Mouse (Mus musculus) liver, adult (tissue): ENCODE measurements around the gene Rpl35a.

Experiments
- GATA4 ChIP-seq: IDR thresholded peaks from 2 replicates; pipeline ENCODE4 v1.6.1; 2014; ENCODE audit warnings: mild to moderate bottlenecking, low read length; ENCODE audit not compliant: insufficient replicate concordance

The Rpl35a gene

GRCm38 (mm10) chr16:33048004-33048403, 8.2 kb upstream of the Rpl35a start:
- TF ChIP-seq GATA4 = no peak

- no peak for TF ChIP-seq GATA4
Measured at GRCm38 (mm10) chr16:33048686-33049085, 7.6 kb upstream of the Rpl35a start.

GRCm38 (mm10) chr16:33049809-33050208, 6.4 kb upstream of the Rpl35a start:
- TF ChIP-seq GATA4 = no peak

DNA sequence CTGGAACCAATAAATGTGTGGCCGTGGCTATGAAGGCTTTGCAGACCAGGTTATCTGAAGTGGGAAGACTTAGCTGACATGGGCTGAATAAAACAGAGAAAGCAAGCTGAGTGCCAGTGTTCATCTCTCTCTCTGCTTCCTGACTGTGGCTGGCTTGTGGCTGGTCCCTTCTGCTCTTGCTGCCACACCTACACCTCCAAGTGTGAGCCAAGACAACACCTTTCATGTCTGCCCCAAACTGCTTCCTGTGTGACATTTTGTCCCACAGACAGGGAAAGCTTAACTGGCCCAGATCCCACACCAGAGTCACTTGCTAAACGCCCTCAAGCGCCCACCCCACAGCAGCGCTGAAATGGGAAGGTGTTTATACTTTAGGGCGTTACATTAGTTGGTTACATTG, 3.1 kb upstream of the Rpl35a start:
- no peak for TF ChIP-seq GATA4

- no peak for TF ChIP-seq GATA4
Measured at GRCm38 (mm10) chr16:33055655-33056054, 598 bp upstream of the Rpl35a start.

- no peak for TF ChIP-seq GATA4
Measured at GRCm38 (mm10) chr16:33056786-33057185, 533 bp downstream of the Rpl35a start.

GRCm38 (mm10) chr16:33058033-33058432, 1.8 kb downstream of the Rpl35a start:
- no peak for TF ChIP-seq GATA4

DNA sequence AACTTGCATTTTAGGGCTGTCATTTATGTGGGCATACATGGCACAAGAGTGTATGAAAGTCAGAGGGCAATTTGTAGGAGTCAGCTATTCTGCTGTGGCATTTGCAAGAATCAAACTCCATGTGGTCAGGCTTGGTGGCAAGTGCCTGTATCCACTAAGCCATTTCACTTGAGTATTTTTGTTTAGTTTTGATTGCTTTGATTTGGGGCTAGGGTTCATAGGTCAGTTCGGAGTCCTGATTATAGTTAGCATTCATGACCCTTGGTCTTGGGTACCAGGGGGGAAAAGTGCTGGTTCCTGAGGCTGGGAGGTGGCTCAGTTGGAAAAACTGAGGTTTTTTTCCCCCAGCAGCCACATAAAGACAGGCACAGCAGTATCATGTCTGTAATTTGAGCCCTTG, 3.2 kb downstream of the Rpl35a start:
- no peak for TF ChIP-seq GATA4

GRCm38 (mm10) chr16:33060926-33061325, 4.7 kb downstream of the Rpl35a start:
- TF ChIP-seq GATA4 = no peak

- no peak for TF ChIP-seq GATA4
Measured at GRCm38 (mm10) chr16:33061400-33061799, 5.1 kb downstream of the Rpl35a start.

GRCm38 (mm10) chr16:33062024-33062681, 5.9 kb downstream of the Rpl35a start, which contains the start of gene Lmln:
Lmln (plus strand) TSS chr16:33062521.
- no peak for TF ChIP-seq GATA4

DNA sequence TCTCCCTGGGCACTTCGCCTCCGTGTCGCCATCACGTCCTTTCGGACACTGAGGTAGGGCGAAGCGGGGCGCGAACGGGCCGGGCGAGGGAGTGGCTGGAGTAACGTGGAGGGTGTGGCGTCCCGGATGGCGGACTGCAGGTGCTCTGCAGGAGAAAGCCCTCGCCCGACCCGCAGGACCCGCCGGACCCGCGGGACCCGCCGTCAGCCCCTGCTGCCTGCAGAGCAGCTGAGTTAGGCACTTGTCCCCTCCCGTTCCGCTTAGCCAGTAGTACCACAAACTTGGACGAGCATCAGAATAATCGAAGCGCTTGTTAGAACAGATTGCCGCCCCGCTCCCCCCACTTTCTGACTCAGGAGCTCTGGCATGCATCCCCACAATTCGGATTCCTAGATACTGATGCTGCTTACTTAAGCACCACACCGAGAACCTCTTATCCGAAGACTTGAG, 6.5 kb downstream of the Rpl35a start:
- no peak for TF ChIP-seq GATA4

DNA sequence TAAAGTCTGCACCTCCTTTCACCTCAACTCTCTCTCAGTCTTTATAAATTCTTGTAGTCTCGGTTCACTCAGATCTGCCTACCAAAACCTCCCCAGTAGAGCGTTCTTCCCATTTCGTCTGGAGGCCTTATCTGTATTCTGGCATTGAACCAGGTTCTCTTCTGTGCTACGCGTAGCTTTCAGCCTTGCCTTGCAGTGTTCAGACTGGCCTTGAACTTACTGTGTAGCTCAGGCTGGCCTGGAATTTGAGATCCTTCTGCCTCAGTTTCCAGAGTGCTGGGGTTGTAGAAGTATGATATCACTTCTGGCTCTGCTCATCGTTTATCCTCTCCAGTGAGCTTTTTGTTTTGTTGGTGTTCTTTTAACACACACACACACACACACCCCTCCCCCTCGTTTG, 7.0 kb downstream of the Rpl35a start:
- no peak for TF ChIP-seq GATA4

- no peak for TF ChIP-seq GATA4
Measured at GRCm38 (mm10) chr16:33064636-33065035, 8.4 kb downstream of the Rpl35a start.

DNA sequence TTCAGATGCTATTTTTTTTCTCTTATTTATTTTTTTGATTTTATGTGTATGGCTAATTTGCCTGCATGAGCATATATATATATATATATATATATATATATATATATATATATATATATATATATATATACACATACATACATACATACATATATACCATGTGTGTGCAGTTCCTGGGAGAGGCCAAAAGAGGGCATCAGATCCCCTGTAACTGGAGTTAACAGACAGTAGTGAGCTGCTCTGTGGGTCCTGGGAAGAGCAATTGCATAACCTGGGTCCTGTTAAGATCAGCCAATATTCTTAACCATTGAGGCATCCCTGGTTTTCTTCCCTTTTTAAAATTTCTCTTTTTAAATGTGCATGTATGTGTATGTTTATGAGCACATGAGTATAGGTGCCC, 14.7 kb downstream of the Rpl35a start:
- no peak for TF ChIP-seq GATA4

DNA sequence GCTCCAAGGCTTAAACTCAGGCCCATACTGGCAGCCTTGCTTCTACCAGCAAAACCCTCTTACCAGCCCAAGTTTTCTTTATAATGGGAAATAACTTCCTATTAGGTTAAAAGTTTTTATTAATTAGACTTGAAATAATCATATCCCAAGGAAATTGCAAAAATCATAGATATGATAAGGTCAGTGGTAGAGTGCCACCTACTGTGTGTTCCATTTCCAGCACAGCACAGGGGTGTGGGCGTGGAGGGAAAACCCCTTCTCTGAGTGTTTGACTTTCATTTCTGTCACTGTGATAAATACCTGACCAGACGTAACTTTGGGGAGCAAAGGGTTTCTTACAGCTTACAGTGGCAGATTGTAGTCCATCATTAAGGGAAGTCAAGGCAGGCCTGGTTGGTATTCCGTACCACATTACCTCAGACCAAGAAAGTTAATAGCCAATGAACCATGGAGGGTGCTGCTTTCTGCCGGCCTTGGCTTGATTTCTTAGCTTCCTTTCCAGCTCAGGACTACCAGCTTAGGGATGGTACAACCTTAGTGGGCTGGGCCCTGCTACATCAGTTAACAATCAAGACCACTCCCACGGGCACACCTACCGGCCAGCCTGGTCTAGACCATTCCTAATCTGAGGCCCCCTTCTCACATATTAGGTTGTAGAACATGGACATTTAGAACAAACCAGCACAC, 16.8 kb downstream of the Rpl35a start:
- no peak for TF ChIP-seq GATA4

DNA sequence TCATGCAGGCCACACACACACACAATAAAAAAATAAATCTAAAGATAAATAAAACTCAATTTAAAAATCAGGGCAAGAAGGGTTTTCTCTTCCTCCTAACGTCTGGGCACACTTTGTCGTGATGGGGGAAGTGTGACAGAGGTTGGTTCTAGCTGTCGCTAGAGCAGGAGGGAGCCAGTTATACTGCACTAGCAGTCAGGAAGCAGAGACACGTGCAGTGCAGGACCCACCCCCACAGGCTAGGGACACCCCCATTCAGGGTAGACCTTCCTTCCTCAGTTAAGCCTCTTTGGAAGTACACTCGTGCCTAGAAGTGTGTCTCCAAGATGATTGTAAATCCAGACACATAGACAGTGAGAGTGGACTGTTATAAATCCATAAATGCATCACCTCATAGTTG, 18.7 kb downstream of the Rpl35a start:
- TF ChIP-seq GATA4 = no peak
